Mouse (Mus musculus): ENCODE data around the gene Trim33.

The Trim33 gene

GRCm38 (mm10) chr3:103279182-103280149 lies at the start of gene Trim33:
Gene Trim33 (plus strand): TSS chr3:103279293.
- in situ Hi-C loops (cut with MboI; ENCODE audit: low pct_unique_long_range_greater_than_20kb in 1 of 2, low sequenced_read_pairs in 2 of 2, unreplicated experiment in 1 of 2): no loop called here

- in situ Hi-C loops (cut with MboI; ENCODE audit: low pct_unique_long_range_greater_than_20kb in 1 of 2, low sequenced_read_pairs in 2 of 2, unreplicated experiment in 1 of 2): no loop called here
Measured at GRCm38 (mm10) chr3:103232398-103232797, 46.7 kb upstream of the Trim33 start.

GRCm38 (mm10) chr3:103241524-103241923 lies 37.6 kb upstream of the Trim33 start:
- in situ Hi-C loops (cut with MboI; ENCODE audit: low pct_unique_long_range_greater_than_20kb in 1 of 2, low sequenced_read_pairs in 2 of 2, unreplicated experiment in 1 of 2): no loop called here

GRCm38 (mm10) chr3:103242156-103242555 lies 36.9 kb upstream of the Trim33 start:
- in situ Hi-C loops (cut with MboI; ENCODE audit: low pct_unique_long_range_greater_than_20kb in 1 of 2, low sequenced_read_pairs in 2 of 2, unreplicated experiment in 1 of 2): no loop called here

GRCm38 (mm10) chr3:103243491-103243890 lies 35.6 kb upstream of the Trim33 start:
- in situ Hi-C loops (cut with MboI; ENCODE audit: low pct_unique_long_range_greater_than_20kb in 1 of 2, low sequenced_read_pairs in 2 of 2, unreplicated experiment in 1 of 2): no loop called here

GRCm38 (mm10) chr3:103246627-103247260 lies 32.3 kb upstream of the Trim33 start:
- in situ Hi-C loops (cut with MboI; ENCODE audit: low pct_unique_long_range_greater_than_20kb in 1 of 2, low sequenced_read_pairs in 2 of 2, unreplicated experiment in 1 of 2): no loop called here

- in situ Hi-C loops (cut with MboI; ENCODE audit: low pct_unique_long_range_greater_than_20kb in 1 of 2, low sequenced_read_pairs in 2 of 2, unreplicated experiment in 1 of 2): no loop called here
Measured at GRCm38 (mm10) chr3:103256089-103256819, 22.8 kb upstream of the Trim33 start.

GRCm38 (mm10) chr3:103262802-103263417 lies 16.2 kb upstream of the Trim33 start:
- in situ Hi-C loops (cut with MboI; ENCODE audit: low pct_unique_long_range_greater_than_20kb in 1 of 2, low sequenced_read_pairs in 2 of 2, unreplicated experiment in 1 of 2): no loop called here

GRCm38 (mm10) chr3:103278561-103279181 lies 422 bp upstream of the Trim33 start:
- in situ Hi-C loops (cut with MboI; ENCODE audit: low pct_unique_long_range_greater_than_20kb in 1 of 2, low sequenced_read_pairs in 2 of 2, unreplicated experiment in 1 of 2): no loop called here

- in situ Hi-C loops (cut with MboI; ENCODE audit: low pct_unique_long_range_greater_than_20kb in 1 of 2, low sequenced_read_pairs in 2 of 2, unreplicated experiment in 1 of 2): no loop called here
Measured at GRCm38 (mm10) chr3:103280241-103280761, 1.2 kb downstream of the Trim33 start.

- in situ Hi-C loops (cut with MboI; ENCODE audit: low pct_unique_long_range_greater_than_20kb in 1 of 2, low sequenced_read_pairs in 2 of 2, unreplicated experiment in 1 of 2): no loop called here
Measured at GRCm38 (mm10) chr3:103280875-103281274, 1.8 kb downstream of the Trim33 start.

GRCm38 (mm10) chr3:103288761-103289160 lies 9.7 kb downstream of the Trim33 start:
- in situ Hi-C loops (cut with MboI; ENCODE audit: low pct_unique_long_range_greater_than_20kb in 1 of 2, low sequenced_read_pairs in 2 of 2, unreplicated experiment in 1 of 2): no loop called here

- in situ Hi-C loops (cut with MboI; ENCODE audit: low pct_unique_long_range_greater_than_20kb in 1 of 2, low sequenced_read_pairs in 2 of 2, unreplicated experiment in 1 of 2): no loop called here
Measured at GRCm38 (mm10) chr3:103291087-103291486, 12.0 kb downstream of the Trim33 start.

GRCm38 (mm10) chr3:103305411-103305982 lies 26.4 kb downstream of the Trim33 start:
- in situ Hi-C loops (cut with MboI; ENCODE audit: low pct_unique_long_range_greater_than_20kb in 1 of 2, low sequenced_read_pairs in 2 of 2, unreplicated experiment in 1 of 2): no loop called here

GRCm38 (mm10) chr3:103309252-103309651 lies 30.2 kb downstream of the Trim33 start:
- in situ Hi-C loops (cut with MboI; ENCODE audit: low pct_unique_long_range_greater_than_20kb in 1 of 2, low sequenced_read_pairs in 2 of 2, unreplicated experiment in 1 of 2): no loop called here

GRCm38 (mm10) chr3:103309750-103310149 lies 30.7 kb downstream of the Trim33 start:
- in situ Hi-C loops (cut with MboI; ENCODE audit: low pct_unique_long_range_greater_than_20kb in 1 of 2, low sequenced_read_pairs in 2 of 2, unreplicated experiment in 1 of 2): no loop called here

- in situ Hi-C loops (cut with MboI; ENCODE audit: low pct_unique_long_range_greater_than_20kb in 1 of 2, low sequenced_read_pairs in 2 of 2, unreplicated experiment in 1 of 2): no loop called here
Measured at GRCm38 (mm10) chr3:103314291-103314690, 35.2 kb downstream of the Trim33 start.

GRCm38 (mm10) chr3:103335371-103335770 lies 56.3 kb downstream of the Trim33 start:
- in situ Hi-C loops (cut with MboI; ENCODE audit: low pct_unique_long_range_greater_than_20kb in 1 of 2, low sequenced_read_pairs in 2 of 2, unreplicated experiment in 1 of 2): no loop called here
